Mouse (Mus musculus) frontal cortex, postnatal 25 days (tissue): ENCODE results near the gene Srebf1.

Experiments used
- DNase-seq, 2 experiments: peaks; one replicate each; pipeline ENCODE4 v3.0.0; 2022; ENCODE audit warnings: low spot score in 2 of 2

Gene Srebf1

GRCm38 (mm10) chr11:60178005-60178404 lies 44.4 kb downstream of the Srebf1 start:
- DNase-seq = no peak

GRCm38 (mm10) chr11:60176975-60177657 lies 45.3 kb downstream of the Srebf1 start:
- DNase-seq = peak in 1 of 2 experiments; percentile 58

- DNase-seq = peak; percentile 62 to 65
Observed at GRCm38 (mm10) chr11:60176182-60176974, 46.0 kb downstream of the Srebf1 start.

DNA sequence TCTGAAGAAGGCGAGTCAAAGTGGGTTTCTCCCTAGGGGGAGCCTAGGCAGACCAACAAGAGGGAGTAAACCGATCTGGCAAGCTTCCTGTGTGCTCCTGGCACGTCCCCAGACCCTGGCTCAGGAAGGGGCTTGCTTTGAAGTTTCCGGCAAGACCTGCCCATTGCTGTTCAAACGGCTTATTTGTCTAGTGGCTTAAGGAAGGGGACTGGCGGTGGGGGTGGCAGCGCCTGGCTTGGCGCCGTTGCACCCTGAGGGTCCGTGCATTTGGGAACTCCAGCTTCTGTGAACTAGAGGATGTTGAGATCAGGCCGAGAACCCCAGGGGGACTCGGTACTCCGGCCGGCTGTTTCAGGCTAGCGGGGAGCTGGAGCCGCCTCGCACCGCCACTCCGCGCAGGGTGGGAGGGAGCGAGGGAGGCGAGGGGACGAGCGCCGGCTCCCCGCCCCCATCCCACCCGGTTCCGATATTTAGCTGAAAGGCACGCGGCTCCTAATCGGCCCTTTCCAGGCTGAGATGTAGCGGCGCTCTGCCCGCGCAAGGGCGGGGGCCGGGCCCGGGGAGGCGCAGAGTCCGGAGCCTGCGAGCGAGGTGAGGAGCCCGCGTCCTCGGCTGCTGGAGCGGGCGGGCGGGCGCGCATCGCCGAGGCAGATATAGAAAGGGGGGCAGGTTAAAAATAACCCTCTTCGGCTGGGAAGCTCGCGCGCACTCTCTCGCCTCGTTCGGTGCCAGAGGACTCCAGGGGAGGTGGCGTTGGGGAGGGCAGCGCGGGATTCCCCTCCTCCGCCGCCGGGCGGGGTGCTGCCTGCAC lies 46.8 kb downstream of the Srebf1 start:
- DNase-seq = peak; percentile 58 to 60

DNA sequence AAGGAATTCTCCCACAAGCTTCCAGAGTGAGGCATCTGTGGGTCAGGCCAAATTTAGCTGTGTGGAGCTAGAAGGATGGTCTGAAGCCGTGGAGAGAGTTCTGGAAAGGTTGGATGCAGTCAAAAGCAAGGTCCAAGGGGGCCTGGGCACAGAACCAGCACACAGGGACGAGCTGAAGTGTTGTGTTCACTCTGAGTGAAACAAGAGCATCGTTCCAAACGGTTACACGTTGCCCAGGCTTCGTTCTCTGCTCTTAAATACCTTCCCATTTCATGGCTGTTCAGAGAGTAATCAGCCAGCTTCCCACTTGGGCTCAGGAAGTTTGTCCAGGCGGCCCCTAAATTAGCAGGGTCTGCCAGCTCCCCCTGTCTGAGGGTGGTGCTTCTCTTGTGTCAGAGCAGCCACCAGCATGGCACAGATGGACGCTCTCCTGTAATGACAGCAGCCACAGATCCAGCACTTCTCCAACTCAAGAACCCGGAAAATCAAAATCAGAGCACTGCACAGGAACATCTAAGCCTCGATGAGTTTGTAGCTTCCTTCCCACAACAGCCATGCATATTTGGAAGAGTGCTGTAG lies 48.7 kb downstream of the Srebf1 start:
- no peak for DNase-seq

DNA sequence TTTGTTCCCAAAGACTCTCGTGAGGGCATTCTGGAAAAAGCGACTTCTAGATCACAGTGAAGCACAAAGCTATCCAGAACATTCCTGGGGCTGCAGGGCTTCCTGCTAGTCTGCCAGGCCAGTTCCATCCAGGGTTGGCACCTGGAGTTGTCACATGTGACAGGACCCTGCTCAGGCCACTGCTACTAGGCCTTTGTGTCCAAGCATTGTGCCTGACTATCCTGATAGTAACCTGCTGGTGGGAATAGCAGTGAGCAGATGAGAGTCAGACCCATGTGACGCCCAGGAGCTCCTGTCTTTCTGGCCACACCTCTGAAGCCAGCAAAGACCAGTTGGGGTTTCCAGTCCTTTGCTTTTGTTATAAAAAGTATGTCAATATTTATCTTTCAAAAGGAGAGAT lies 50.3 kb downstream of the Srebf1 start:
- no peak for DNase-seq

GRCm38 (mm10) chr11:60168780-60169179 lies 53.6 kb downstream of the Srebf1 start:
- DNase-seq = no peak

DNA sequence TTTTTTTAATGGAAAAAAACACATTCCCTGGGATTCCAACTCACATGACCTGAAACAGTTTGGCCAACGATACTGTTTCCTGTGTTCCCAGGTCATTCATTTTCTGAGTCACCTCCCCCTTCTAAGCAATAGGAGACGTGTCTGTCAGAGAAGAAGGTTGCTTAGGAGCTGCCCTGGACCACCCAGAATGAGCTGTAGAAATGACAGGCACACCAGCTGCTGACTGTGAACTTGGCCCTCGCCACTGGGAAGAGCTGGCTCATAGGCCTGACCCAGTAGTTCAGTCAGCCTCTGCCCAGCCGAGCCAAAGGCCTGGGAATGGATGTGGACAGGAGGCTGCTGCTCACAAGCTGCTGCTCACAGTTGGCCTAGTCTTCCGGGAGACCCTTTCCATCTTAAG lies 57.3 kb downstream of the Srebf1 start:
- DNase-seq = no peak

- no peak for DNase-seq
Observed at GRCm38 (mm10) chr11:60164450-60164849, 57.9 kb downstream of the Srebf1 start.

GRCm38 (mm10) chr11:60163362-60163761 lies 59.0 kb downstream of the Srebf1 start:
- no peak for DNase-seq

DNA sequence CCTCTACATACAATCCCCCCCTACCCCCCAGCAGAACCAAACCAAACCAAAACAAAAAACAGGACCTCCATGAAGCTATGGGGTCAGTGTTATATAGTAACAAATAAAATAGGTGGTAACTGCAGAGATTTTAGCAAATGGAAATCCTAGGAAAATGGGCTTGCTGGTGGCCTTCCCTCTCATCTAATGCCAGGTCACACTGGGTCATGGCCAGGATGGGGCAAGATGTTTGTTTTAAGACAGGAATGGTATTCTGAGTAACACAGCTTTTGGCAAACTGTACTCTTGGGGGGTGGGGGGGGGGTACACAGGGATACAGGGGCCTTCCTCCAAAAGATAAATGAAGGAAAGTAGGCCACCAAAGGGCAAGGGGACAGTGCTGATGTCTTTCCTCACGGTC lies 59.8 kb downstream of the Srebf1 start:
- no peak for DNase-seq

GRCm38 (mm10) chr11:60161146-60161874 lies 61.1 kb downstream of the Srebf1 start:
- DNase-seq = no peak

GRCm38 (mm10) chr11:60160454-60161114 lies 61.8 kb downstream of the Srebf1 start:
- DNase-seq = no peak

DNA sequence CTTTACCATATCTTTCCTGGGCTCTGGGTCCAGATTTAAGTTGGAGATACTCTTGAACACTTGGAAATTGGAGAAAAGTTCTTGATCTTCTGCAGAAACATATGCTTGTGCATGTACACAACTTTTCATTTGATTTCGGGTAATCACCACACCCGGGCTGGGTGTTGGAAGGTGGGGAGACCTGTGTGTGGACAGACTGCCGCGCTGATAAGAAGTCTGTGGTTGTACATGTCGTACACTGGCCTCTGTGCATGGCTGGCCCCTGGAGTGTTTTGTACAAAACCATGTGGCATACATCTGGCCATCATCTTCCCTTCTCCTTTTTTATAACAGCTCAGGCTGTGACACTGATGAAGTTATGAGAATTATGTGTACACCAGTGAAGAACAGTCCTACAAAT lies 62.4 kb downstream of the Srebf1 start:
- no peak for DNase-seq

DNA sequence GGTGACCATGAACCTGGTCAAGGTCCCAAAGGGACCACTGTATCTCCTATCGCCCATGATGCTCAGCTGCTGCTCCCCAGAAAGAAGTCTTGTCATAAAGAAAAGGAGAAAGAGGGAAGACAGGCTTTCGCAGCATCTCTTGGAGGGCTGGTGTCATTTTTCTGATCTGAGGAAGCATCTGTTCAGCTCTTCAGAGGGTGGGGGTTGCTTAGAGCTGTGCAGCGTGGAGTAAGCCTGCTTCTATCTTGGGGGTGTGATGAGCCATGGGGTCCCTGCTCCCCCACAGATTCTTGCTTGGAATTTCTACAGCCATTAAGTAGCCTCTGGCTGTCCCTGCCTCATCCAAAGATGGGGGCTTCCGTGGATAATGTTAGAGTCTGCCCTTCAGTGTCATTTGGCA lies 64.1 kb downstream of the Srebf1 start:
- DNase-seq = no peak

- DNase-seq = no peak
Observed at GRCm38 (mm10) chr11:60155690-60156089, 66.7 kb downstream of the Srebf1 start.

DNA sequence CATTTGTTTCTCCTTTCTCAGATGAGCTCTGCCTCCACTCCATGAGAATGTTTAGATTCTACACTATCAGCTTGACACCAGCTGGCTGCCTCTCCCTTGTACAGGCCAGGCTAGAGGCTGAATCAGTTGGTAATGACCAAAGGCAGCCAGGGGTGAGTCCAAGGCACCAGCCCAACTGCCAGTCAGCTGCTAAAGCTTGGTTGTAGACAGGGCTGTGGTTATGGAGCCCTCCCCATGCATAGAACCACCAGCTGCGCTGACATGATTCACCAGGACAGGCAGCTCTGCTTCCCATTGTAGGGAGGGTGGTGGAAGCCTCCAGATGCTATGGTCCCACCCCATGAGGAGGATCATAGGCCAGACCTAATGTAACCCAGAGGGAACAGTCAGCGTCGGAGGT lies 68.4 kb downstream of the Srebf1 start:
- DNase-seq = no peak

GRCm38 (mm10) chr11:60152339-60152738 lies 70.0 kb downstream of the Srebf1 start:
- DNase-seq = no peak

DNA sequence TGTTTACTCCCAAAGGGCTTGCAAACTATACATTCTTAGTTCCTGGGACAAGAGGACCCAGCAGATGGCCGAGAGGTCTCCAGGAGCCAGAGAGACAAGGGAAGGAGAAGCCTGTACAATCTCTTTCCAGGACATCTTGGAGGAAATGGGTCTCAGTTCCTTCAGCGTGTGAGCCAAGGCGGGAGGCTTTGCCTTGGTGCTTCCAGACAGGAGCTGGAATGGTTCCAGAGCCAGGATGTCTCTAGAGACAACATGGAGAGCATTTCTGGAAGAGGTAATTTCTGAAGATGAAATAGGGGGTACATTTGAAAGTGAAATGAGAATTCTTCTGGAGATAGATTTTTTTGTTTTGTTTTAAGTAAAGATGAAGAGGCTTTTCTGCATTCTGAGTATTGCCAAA lies 71.7 kb downstream of the Srebf1 start:
- DNase-seq = no peak
